Mouse (Mus musculus): ENCODE data around the gene Crisp2.

- TF ChIP-seq POLR2A (IDR thresholded peaks at IDR 0.05; ENCODE audit: control insufficient read depth, extremely low read depth, insufficient read depth, low read length, poor library complexity) (no peak), CTCF (IDR thresholded peaks at IDR 0.05; ENCODE audit: borderline replicate concordance, control insufficient read depth, extremely low read depth, insufficient read depth, low read length, poor library complexity) (no peak)
Measured at GRCm38 (mm10) chr17:40811560-40811959, 4.8 kb upstream of the Crisp2 start.
